Comparison of ENCODE assay signal across 9 mouse cellular contexts in the genomic region with DNA sequence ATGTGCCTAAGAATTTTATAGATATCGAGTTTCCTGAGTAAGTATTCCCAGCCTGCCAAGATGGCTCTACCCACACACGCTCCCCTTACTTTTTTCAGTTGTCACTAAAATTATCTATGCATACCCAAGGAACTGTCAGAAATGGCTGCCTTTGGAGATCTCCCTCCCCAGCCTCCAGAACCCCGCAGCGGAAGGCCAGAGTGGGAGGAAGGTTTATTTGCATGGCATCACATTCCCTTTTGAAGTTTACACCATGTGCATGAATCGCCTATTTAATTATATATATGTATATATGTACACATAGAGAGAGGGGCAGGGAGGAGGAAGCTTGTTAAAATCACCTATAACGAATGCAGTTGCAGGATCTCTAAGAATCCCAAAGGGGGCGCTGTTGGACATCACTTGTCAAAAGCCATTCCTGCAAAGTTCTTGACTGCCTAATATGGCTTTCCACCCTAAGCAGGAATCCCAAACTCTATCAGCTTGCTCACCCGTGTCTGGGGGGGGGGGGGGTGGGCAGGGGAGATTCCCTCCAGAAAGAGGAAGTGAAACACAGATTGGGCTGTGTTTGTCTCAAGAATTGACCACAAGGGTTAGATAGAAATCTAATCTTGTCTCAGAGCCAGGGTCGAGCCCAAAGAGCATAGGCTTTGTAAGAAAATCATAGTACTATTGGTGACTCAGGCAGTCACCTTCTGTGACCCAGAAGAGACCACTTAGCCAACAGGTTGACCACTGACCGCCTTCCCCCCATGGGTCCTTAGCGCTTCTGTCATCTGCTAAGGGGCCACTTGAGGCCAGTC. TPM values are rescaled to one million over a fixed set of nuclear protein-coding genes. Genes with fewer than 3 reads are reported as not detected.
DNase-seq lines count a peak whose midpoint lies in the region; ATAC-seq and TF ChIP-seq lines count a peak whose summit lies in the region.
"Had no signal": no experiment of that assay in that cellular context is flagged by ENCODE, and none has a peak within 500 bp of the region (broad histone marks: within the 10 kb centered on the region; RNA-seq: fewer than 3 reads in every experiment).

No protein-coding gene starts in this region.

- peak; percentile 59 for DNase-seq in forebrain, embryonic 14.5 days (ENCODE audit: low spot score)
- peak; percentile 53 for DNase-seq in thymus, postnatal 14 days
- DNase-seq in thymus, adult 18-20 months = no peak
- DNase-seq in frontal cortex, adult 2 months (ENCODE audit: extremely low spot score in 1 of 2, low spot score in 1 of 2) = peak; percentile 81 to 90
- DNase-seq in liver, embryonic 14.5 days (ENCODE audit: low read depth in 3 of 3, low spot score in 3 of 3) = peak; percentile 56 to 72 (median 56)
- peak; percentile 45 for DNase-seq in right cerebral cortex, postnatal 14 days
- no peak for DNase-seq in forebrain, embryonic 11.5 days (ENCODE audit: low spot score)

- no peaks in the 10 kb centered on the region for H3K36me3 ChIP-seq in forebrain, embryonic 14.5 days (ENCODE audit: control insufficient read depth, insufficient read depth, low read length)
- H3K36me3 ChIP-seq in forebrain, embryonic 16.5 days (ENCODE audit: control insufficient read depth, insufficient read depth) = no peaks in the 10 kb centered on the region
- H3K36me3 ChIP-seq in liver, embryonic 14.5 days (replicated peaks; ENCODE audit: control insufficient read depth, insufficient read depth, low read depth) = no peaks in the 10 kb centered on the region; the same call in 1 of the 2 replicates
- H3K36me3 ChIP-seq in forebrain, embryonic 11.5 days (ENCODE audit: control insufficient read depth, insufficient read depth, low read length) = no peaks in the 10 kb centered on the region
- H3K36me3 ChIP-seq: limb, embryonic 12.5 days had no signal

- H3K4me2 ChIP-seq in forebrain, embryonic 14.5 days (ENCODE audit: low read length) = no peak overlapping the region
- no peak overlapping the region for H3K4me2 ChIP-seq in forebrain, embryonic 16.5 days (ENCODE audit: low read length)
- no peak overlapping the region for H3K4me2 ChIP-seq in liver, embryonic 14.5 days (ENCODE audit: low read depth)
- H3K4me2 ChIP-seq in forebrain, embryonic 11.5 days (ENCODE audit: low read depth, low read length, severe bottlenecking) = no peak overlapping the region
- H3K4me2 ChIP-seq: limb, embryonic 12.5 days had no signal

- no peak overlapping the region for H3K27ac ChIP-seq in forebrain, embryonic 14.5 days (ENCODE audit: low read depth, low read length)
- no peak overlapping the region for H3K27ac ChIP-seq in forebrain, embryonic 16.5 days (ENCODE audit: low read length)
- H3K27ac ChIP-seq in liver, embryonic 14.5 days = no peak overlapping the region
- H3K27ac ChIP-seq in forebrain, embryonic 11.5 days (ENCODE audit: low read depth, low read length) = no peak overlapping the region
- H3K27ac ChIP-seq: limb, embryonic 12.5 days had no signal

- no peak for ATAC-seq in forebrain, embryonic 14.5 days
- no peak for ATAC-seq in forebrain, embryonic 16.5 days
- ATAC-seq in liver, embryonic 14.5 days (ENCODE audit: insufficient read depth) = no peak
- no peak for ATAC-seq in forebrain, embryonic 11.5 days (replicated peaks; ENCODE audit: low FRiP score)

- no peaks in the 10 kb centered on the region for H3K27me3 ChIP-seq in forebrain, embryonic 14.5 days (replicated peaks; ENCODE audit: control insufficient read depth, insufficient read depth, low read length)
- no peaks in the 10 kb centered on the region for H3K27me3 ChIP-seq in forebrain, embryonic 16.5 days (replicated peaks; ENCODE audit: control insufficient read depth, insufficient read depth, low read length)
- H3K27me3 ChIP-seq in liver, embryonic 14.5 days (ENCODE audit: control insufficient read depth, insufficient read depth, low read length) = peaks cover 5% of the 10 kb centered on the region
- H3K27me3 ChIP-seq in forebrain, embryonic 11.5 days (ENCODE audit: control insufficient read depth, insufficient read depth, low read length) = no peaks in the 10 kb centered on the region
- H3K27me3 ChIP-seq: limb, embryonic 12.5 days had no signal

- H3K4me3 ChIP-seq in forebrain, embryonic 14.5 days (ENCODE audit: low read depth, low read length) = no peak overlapping the region
- no peak overlapping the region for H3K4me3 ChIP-seq in forebrain, embryonic 16.5 days (replicated peaks; ENCODE audit: low read length)
- H3K4me3 ChIP-seq in liver, embryonic 14.5 days (ENCODE audit: insufficient read depth in 1 of 2, low read depth in 2 of 2, low read length in 2 of 2) = no peak overlapping the region
- H3K4me3 ChIP-seq in forebrain, embryonic 11.5 days (ENCODE audit: low read depth, low read length) = no peak overlapping the region
- H3K4me3 ChIP-seq: limb, embryonic 12.5 days had no signal

- H3K4me1 ChIP-seq in forebrain, embryonic 14.5 days (ENCODE audit: control insufficient read depth, insufficient read depth, low read length) = no peaks in the 10 kb centered on the region
- H3K4me1 ChIP-seq in forebrain, embryonic 16.5 days (replicated peaks; ENCODE audit: control insufficient read depth, insufficient read depth, low read length) = no peaks in the 10 kb centered on the region
- peaks cover 0 to 12% of the 10 kb centered on the region in 2 experiments; a peak in 2 of 4 replicates for H3K4me1 ChIP-seq in liver, embryonic 14.5 days (replicated peaks; ENCODE audit: control insufficient read depth in 2 of 2, insufficient read depth in 2 of 2, low read length in 1 of 2)
- peaks cover 5% of the 10 kb centered on the region; the same call in 1 of the 2 replicates for H3K4me1 ChIP-seq in forebrain, embryonic 11.5 days (replicated peaks; ENCODE audit: control insufficient read depth, insufficient read depth, low read length)
- H3K4me1 ChIP-seq: limb, embryonic 12.5 days had no signal

- no peaks in the 10 kb centered on the region for H3K9me3 ChIP-seq in forebrain, embryonic 14.5 days (replicated peaks; ENCODE audit: control insufficient read depth, low read length)
- H3K9me3 ChIP-seq in forebrain, embryonic 16.5 days (ENCODE audit: control insufficient read depth, low read length) = no peaks in the 10 kb centered on the region
- H3K9me3 ChIP-seq in liver, embryonic 14.5 days (ENCODE audit: control insufficient read depth, low read length) = no peaks in the 10 kb centered on the region
- no peaks in the 10 kb centered on the region for H3K9me3 ChIP-seq in forebrain, embryonic 11.5 days (ENCODE audit: control insufficient read depth, low read length)
- H3K9me3 ChIP-seq: limb, embryonic 12.5 days had no signal

- no peak overlapping the region for H3K9ac ChIP-seq in forebrain, embryonic 14.5 days (ENCODE audit: low read length)
- no peak overlapping the region for H3K9ac ChIP-seq in forebrain, embryonic 16.5 days (replicated peaks; ENCODE audit: low read depth, low read length)
- no peak overlapping the region for H3K9ac ChIP-seq in liver, embryonic 14.5 days (replicated peaks)
- no peak overlapping the region for H3K9ac ChIP-seq in forebrain, embryonic 11.5 days (ENCODE audit: low read length)
- H3K9ac ChIP-seq: limb, embryonic 12.5 days had no signal

- peak; percentile 74 for TF ChIP-seq CTCF in liver, embryonic 14.5 days (IDR thresholded peaks at IDR 0.05; ENCODE audit: low read depth)

- no peak for TF ChIP-seq EP300 in liver, embryonic 14.5 days (IDR thresholded peaks at IDR 0.05; ENCODE audit: low read depth)

- 66% methylated on average over 11 of the region's 11 CpGs for WGBS in forebrain, embryonic 14.5 days
- WGBS in forebrain, embryonic 16.5 days = 63% methylated on average over 11 of the region's 11 CpGs
- WGBS in liver, embryonic 14.5 days (ENCODE audit: insufficient replicate concordance) = 31% methylated on average over 11 of the region's 11 CpGs
- WGBS in forebrain, embryonic 11.5 days = 59% methylated on average over 11 of the region's 11 CpGs

RNA-seq across cellular contexts. Expression of gene Fam83f, which starts 37.1 kb away (rescaled TPM):
- polyA plus RNA-seq in forebrain, embryonic 14.5 days (2014; fragmentation: Nextera tagmentation; extraction: Ambion mirVana) = not detected in 2 replicates
- 0.12 TPM in 1 of 2 replicates, not detected in the other for polyA plus RNA-seq in forebrain, embryonic 16.5 days (2015; fragmentation: Nextera tagmentation; extraction: Ambion mirVana)
- polyA plus RNA-seq in frontal cortex, adult 2 months (2012; rRNA removed) = 0.68 and 0.86 TPM in 2 replicates
- polyA plus RNA-seq in liver, embryonic 14.5 days (2012; rRNA removed) = 0.69 and 0.81 TPM in 2 replicates
- 1.2 and 1.7 TPM in 2 replicates for polyA plus RNA-seq in liver, embryonic 14.5 days (2014; fragmentation: Nextera tagmentation; extraction: Ambion mirVana)
- polyA plus RNA-seq in forebrain, embryonic 11.5 days (2014; fragmentation: Nextera tagmentation; extraction: Ambion mirVana) = 0.32 and 0.51 TPM in 2 replicates

Comparison
In these comparisons a context has a peak if more than half of its experiments do, and no peak if none do; other contexts are left out.
1. DNase-seq: peak in forebrain, embryonic 14.5 days (single experiment), thymus, postnatal 14 days (single experiment), frontal cortex, adult 2 months (2 of 2), liver, embryonic 14.5 days (3 of 3) and right cerebral cortex, postnatal 14 days (single experiment); none in thymus, adult 18-20 months (0 of 2) and forebrain, embryonic 11.5 days (single experiment).